Mouse (Mus musculus): ENCODE data around the gene Wls. TPM values are rescaled to one million over a fixed set of nuclear protein-coding genes. Genes with fewer than 3 reads are reported as not detected.

The Wls gene
- polyA plus RNA-seq, 2 experiments from 2014 or later: 76.5 to 91.4 TPM

DNA sequence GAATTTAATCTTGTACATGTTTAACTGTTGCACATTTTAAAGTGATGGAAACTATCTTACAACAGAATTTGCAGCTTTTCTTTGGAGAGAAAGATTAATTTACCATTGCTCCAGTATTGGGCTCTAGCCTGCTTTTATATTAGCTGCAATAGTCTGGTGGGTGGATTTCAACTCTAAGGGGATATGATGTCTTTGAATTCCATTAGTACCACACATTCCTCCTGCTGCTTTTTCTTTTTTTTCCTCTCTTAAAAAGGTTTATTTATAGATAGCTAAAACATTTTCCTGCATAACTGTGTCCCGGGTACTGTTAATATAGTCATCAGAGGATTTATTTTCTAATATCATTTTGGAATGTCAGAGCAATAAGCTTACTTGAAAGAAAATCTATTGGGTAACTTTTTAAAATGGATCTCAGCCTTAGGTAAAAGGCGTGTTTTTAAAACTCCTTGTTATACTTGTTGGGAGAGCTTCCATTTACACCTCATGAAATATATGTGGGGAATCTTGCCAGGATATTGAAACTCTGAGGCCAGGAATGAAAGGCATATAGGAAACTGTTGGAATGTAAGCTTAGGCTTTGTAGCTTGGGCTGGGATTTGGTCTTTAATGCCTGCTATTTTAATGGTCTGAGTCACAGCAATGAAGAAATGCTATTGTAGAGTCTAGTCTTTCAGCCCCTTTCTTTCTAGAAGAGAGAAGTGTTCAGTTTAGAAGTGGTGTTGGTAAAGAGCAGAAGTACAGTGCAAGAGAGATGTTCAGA, 78.0 kb downstream of the Wls start:
- no peak for ATAC-seq

Other genes with a start within 250 kb of the Wls start
- not detected for gene Rpe65, start 240.5 kb upstream of the Wls start, polyA plus RNA-seq (2017; shearing (Covaris generic))

Data from activated CD4-positive, CD25-positive, alpha-beta regulatory T cell, adult 4 months (primary cell).